Mouse (Mus musculus) cortical plate, adult 2 months (tissue): Measurements from ENCODE around the gene Tnrc6c.

Experiments used
- CTCF ChIP-seq: fragments of 200-500 bp; IDR thresholded peaks from 2 replicates; pipeline ENCODE4 v1.5.1; 2011; ENCODE audit warnings: mild to moderate bottlenecking, control low read depth, low read length; ENCODE audit not compliant: insufficient read depth; ENCODE audit errors: extremely low read depth
- POLR2A ChIP-seq: fragments of 200-500 bp; IDR thresholded peaks from 2 replicates; pipeline ENCODE4 v1.6.1; 2011; ENCODE audit warnings: mild to moderate bottlenecking, low read length, control low read depth; ENCODE audit not compliant: insufficient read depth; ENCODE audit errors: extremely low read depth

DNA sequence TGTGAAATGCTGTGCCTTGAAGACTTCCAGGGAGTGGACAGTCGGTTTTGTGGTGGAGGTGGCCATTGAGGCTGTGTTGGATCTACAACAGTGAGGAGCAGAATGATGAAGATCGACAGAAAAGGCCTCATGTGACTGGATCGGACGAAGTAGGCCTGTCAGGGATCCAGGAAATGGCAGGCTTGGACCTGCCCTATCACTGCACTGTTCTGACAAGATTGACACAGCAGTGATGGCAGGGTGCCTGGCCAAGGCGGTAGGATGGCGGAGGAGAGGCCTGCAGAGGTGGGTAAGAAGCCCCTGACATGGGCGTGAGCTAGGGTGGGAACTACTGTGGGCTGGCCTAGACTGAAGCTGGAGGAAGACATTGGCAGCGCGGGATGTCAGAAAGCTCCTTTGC lies 110.2 kb downstream of the Tnrc6c start:
- no peak for TF ChIP-seq POLR2A
- TF ChIP-seq CTCF = no peak
